Mouse (Mus musculus) stomach, embryonic 16.5 days (tissue): ENCODE measurements around the gene Nostrin. TPM values are rescaled to one million over a fixed set of nuclear protein-coding genes. Genes with fewer than 3 reads are reported as not detected.

Source experiments
- ATAC-seq: fragments of 200-750 bp; cut with Nextera tagmentation; 2 replicates; pipeline ENCODE4 v1.8.0; 2017; ENCODE audit warnings: moderate number of reproducible peaks, moderate TSS enrichment; ENCODE audit not compliant: insufficient read depth, low FRiP score
- H3K27ac ChIP-seq: fragments of 300-500 bp; sonication (generic); 2 replicates; pipeline ENCODE4 v1.5.1; 2014; ENCODE audit warnings: low read length
- H3K27me3 ChIP-seq: fragments of 300-500 bp; sonication (generic); 2 replicates; pipeline ENCODE4 v1.6.1; 2014; ENCODE audit warnings: low read length, control low read depth, mixed read lengths; ENCODE audit not compliant: control insufficient read depth, insufficient read depth
- H3K36me3 ChIP-seq: fragments of 300-500 bp; sonication (generic); 2 replicates; pipeline ENCODE4 v1.6.1; 2014; ENCODE audit warnings: low read length; ENCODE audit not compliant: control insufficient read depth, insufficient read depth
- H3K4me1 ChIP-seq: fragments of 300-500 bp; sonication (generic); 2 replicates; pipeline ENCODE4 v1.6.1; 2014; ENCODE audit warnings: low read length, control low read depth, mixed read lengths; ENCODE audit not compliant: control insufficient read depth, insufficient read depth
- H3K4me2 ChIP-seq: fragments of 300-500 bp; sonication (generic); 2 replicates; pipeline ENCODE4 v1.6.1; 2014; ENCODE audit warnings: low read depth, low read length, mixed read lengths
- H3K4me3 ChIP-seq: fragments of 300-500 bp; sonication (generic); replicated peaks from 2 replicates; pipeline ENCODE4 v1.5.1; 2014; ENCODE audit warnings: mild to moderate bottlenecking, low read length
- H3K9ac ChIP-seq: fragments of 300-500 bp; sonication (generic); 2 replicates; pipeline ENCODE4 v1.6.1; 2014; ENCODE audit warnings: low read length
- H3K9me3 ChIP-seq: fragments of 300-500 bp; sonication (generic); replicated peaks from 2 replicates; pipeline ENCODE4 v1.6.1; 2016; ENCODE audit warnings: low read length, control low read depth; ENCODE audit not compliant: control insufficient read depth
- WGBS: fragments of 180-500 bp; shearing (Covaris S2); extraction: QIAGEN DNeasy Blood & Tissue Kit; methylation state at CpG from one replicate; pipeline ENCODE4 v1.1.7; 2014; 5-methylcytosine and 5-hydroxymethylcytosine counted together
- polyA plus RNA-seq: library from polyadenylated mRNA; unstranded; fragments of >200 nt; fragmentation: Nextera tagmentation; extraction: Ambion mirVana; gene quantifications from 2 replicates; pipeline ENCODE4 v1.2.1, GENCODE M21; 2015

Nostrin gene
- polyA plus RNA-seq, 1 experiment from 2014 or later = 12.8 TPM

GRCm38 (mm10) chr2:69158907-69159306 lies 23.3 kb downstream of the Nostrin start:
- H3K36me3 ChIP-seq = no peaks in the 10 kb centered on the region
- no peak overlapping the region for H3K9ac ChIP-seq
- H3K4me2 ChIP-seq = no peak overlapping the region
- H3K4me1 ChIP-seq = no peaks in the 10 kb centered on the region
- H3K4me3 ChIP-seq = no peak overlapping the region
- ATAC-seq = no peak
- no peaks in the 10 kb centered on the region for H3K27me3 ChIP-seq
- H3K27ac ChIP-seq = no peak overlapping the region
- H3K9me3 ChIP-seq = no peaks in the 10 kb centered on the region

GRCm38 (mm10) chr2:69170395-69171077 lies 34.9 kb downstream of the Nostrin start:
- 52% methylated on average over 9 of the region's 9 CpGs for WGBS

GRCm38 (mm10) chr2:69175296-69175695 lies 39.7 kb downstream of the Nostrin start:
- H3K27ac ChIP-seq = no peak overlapping the region
- no peaks in the 10 kb centered on the region for H3K27me3 ChIP-seq
- H3K9me3 ChIP-seq = no peaks in the 10 kb centered on the region
- no peak for ATAC-seq
- no peak overlapping the region for H3K9ac ChIP-seq
- no peaks in the 10 kb centered on the region for H3K4me1 ChIP-seq
- no peak overlapping the region for H3K4me2 ChIP-seq
- no peak overlapping the region for H3K4me3 ChIP-seq
- WGBS = 61% methylated on average over 5 of the region's 5 CpGs
- no peaks in the 10 kb centered on the region for H3K36me3 ChIP-seq

More at GRCm38 (mm10) chr2:69170395-69171077, 34.9 kb downstream of the Nostrin start:
- no peak overlapping the region for H3K4me3 ChIP-seq
- H3K4me2 ChIP-seq = no peak overlapping the region
- no peaks in the 10 kb centered on the region for H3K27me3 ChIP-seq
- no peaks in the 10 kb centered on the region for H3K4me1 ChIP-seq
- no peaks in the 10 kb centered on the region for H3K36me3 ChIP-seq
- H3K9ac ChIP-seq = no peak overlapping the region
- ATAC-seq = no peak
- no peak overlapping the region for H3K27ac ChIP-seq
- no peaks in the 10 kb centered on the region for H3K9me3 ChIP-seq

GRCm38 (mm10) chr2:69179721-69180120 lies 44.1 kb downstream of the Nostrin start:
- no peak overlapping the region for H3K4me2 ChIP-seq
- H3K4me1 ChIP-seq = no peaks in the 10 kb centered on the region
- no peaks in the 10 kb centered on the region for H3K36me3 ChIP-seq
- H3K27ac ChIP-seq = no peak overlapping the region
- no peaks in the 10 kb centered on the region for H3K27me3 ChIP-seq
- ATAC-seq = no peak
- no peak overlapping the region for H3K4me3 ChIP-seq
- 85% methylated on average over 4 of the region's 4 CpGs for WGBS
- no peaks in the 10 kb centered on the region for H3K9me3 ChIP-seq
- no peak overlapping the region for H3K9ac ChIP-seq

GRCm38 (mm10) chr2:69187990-69188389 lies 52.4 kb downstream of the Nostrin start:
- no peaks in the 10 kb centered on the region for H3K27me3 ChIP-seq
- no peak overlapping the region for H3K27ac ChIP-seq
- no peak overlapping the region for H3K9ac ChIP-seq
- H3K9me3 ChIP-seq = no peaks in the 10 kb centered on the region
- H3K36me3 ChIP-seq = 0 out of 2 replicates have a peak, but pooled peaks cover 2% of the 10 kb centered on the region
- no peak for ATAC-seq
- no peak overlapping the region for H3K4me3 ChIP-seq
- H3K4me1 ChIP-seq = no peaks in the 10 kb centered on the region
- 83% methylated on average over 2 of the region's 2 CpGs for WGBS
- H3K4me2 ChIP-seq = no peak overlapping the region

- Histone ChIP-seq H3K4me1 (no peaks in the 10 kb centered on the region), H3K4me2 (no peak overlapping the region), H3K9ac (no peak overlapping the region), H3K4me3 (no peak overlapping the region), H3K36me3 (peaks cover 9% of the 10 kb centered on the region), H3K9me3 (no peaks in the 10 kb centered on the region), H3K27ac (no peak overlapping the region), H3K27me3 (no peaks in the 10 kb centered on the region)
- no peak for ATAC-seq
- WGBS = 80% methylated on average over 6 of the region's 6 CpGs
Observed at GRCm38 (mm10) chr2:69188732-69189131, 53.1 kb downstream of the Nostrin start.

- no peaks in the 10 kb centered on the region for H3K9me3 ChIP-seq
- H3K4me3 ChIP-seq = no peak overlapping the region
- H3K9ac ChIP-seq = no peak overlapping the region
- no peak overlapping the region for H3K4me2 ChIP-seq
- no peak for ATAC-seq
- no peaks in the 10 kb centered on the region for H3K27me3 ChIP-seq
- H3K27ac ChIP-seq = no peak overlapping the region
- WGBS = 75% methylated on average over 4 of the region's 4 CpGs
- no peaks in the 10 kb centered on the region for H3K4me1 ChIP-seq
- peaks cover 13% of the 10 kb centered on the region for H3K36me3 ChIP-seq
Observed at GRCm38 (mm10) chr2:69189222-69189621, 53.6 kb downstream of the Nostrin start.

GRCm38 (mm10) chr2:69191059-69191458 lies 55.5 kb downstream of the Nostrin start:
- Histone ChIP-seq H3K4me2 (no peak overlapping the region), H3K4me1 (no peaks in the 10 kb centered on the region), H3K9me3 (no peaks in the 10 kb centered on the region), H3K27ac (no peak overlapping the region), H3K4me3 (no peak overlapping the region), H3K36me3 (peaks cover 17% of the 10 kb centered on the region), H3K9ac (no peak overlapping the region), H3K27me3 (no peaks in the 10 kb centered on the region)
- WGBS = 77% methylated on average over 5 of the region's 5 CpGs
- no peak for ATAC-seq

- Histone ChIP-seq H3K36me3 (peaks cover 22% of the 10 kb centered on the region), H3K27me3 (no peaks in the 10 kb centered on the region), H3K4me2 (no peak overlapping the region), H3K4me3 (no peak overlapping the region), H3K4me1 (no peaks in the 10 kb centered on the region), H3K9me3 (no peaks in the 10 kb centered on the region), H3K9ac (no peak overlapping the region), H3K27ac (no peak overlapping the region)
- WGBS = 78% methylated on average over 5 of the region's 5 CpGs
- ATAC-seq = no peak
Observed at GRCm38 (mm10) chr2:69193555-69193954, 58.0 kb downstream of the Nostrin start.
